ENCODE assay signal across 8 mouse cellular contexts in genomic region chr16:17452373-17452715, GRCm38 (mm10). TPM values are rescaled to one million over a fixed set of nuclear protein-coding genes. Genes with fewer than 3 reads are reported as not detected.
DNase-seq lines count a peak whose midpoint lies in the region; ATAC-seq and TF ChIP-seq lines count a peak whose summit lies in the region.

No protein-coding gene starts in this region.

- DNase-seq in heart, postnatal 10 days = no peak
- peak; percentile 44 for DNase-seq in G1E (ENCODE audit: low spot score)
- DNase-seq in kidney, postnatal 36 days = peak; percentile 38 to 60
- DNase-seq in lung, postnatal 25 days (ENCODE audit: low spot score) = peak; percentile 16
- peak; percentile 46 for DNase-seq in splenic B cell, adult 2 months (ENCODE audit: low read depth, low spot score)

- WGBS in heart, embryonic 13.5 days = under 1% methylated on average over 24 of the region's 24 CpGs
- WGBS in heart, embryonic 16.5 days = under 1% methylated on average over 24 of the region's 24 CpGs

- H3K9me3 ChIP-seq in heart, embryonic 13.5 days = no peaks in the 10 kb centered on the region
- no peaks in the 10 kb centered on the region for H3K9me3 ChIP-seq in G1E (replicated peaks)
- H3K9me3 ChIP-seq in heart, embryonic 16.5 days (replicated peaks; ENCODE audit: control insufficient read depth, low read length) = no peaks in the 10 kb centered on the region

- peaks cover 22% of the 10 kb centered on the region for H3K36me3 ChIP-seq in heart, embryonic 13.5 days
- peaks cover 28% of the 10 kb centered on the region for H3K36me3 ChIP-seq in G1E (replicated peaks)
- H3K36me3 ChIP-seq in heart, embryonic 16.5 days (ENCODE audit: control insufficient read depth, insufficient read depth) = peaks cover 4% of the 10 kb centered on the region; the same call in 1 of the 2 replicates
- 0 out of 2 replicates have a peak, but pooled peaks cover 3% of the 10 kb centered on the region for H3K36me3 ChIP-seq in splenic B cell, adult 2 months (ENCODE audit: control insufficient read depth, insufficient read depth, low read length, poor library complexity, severe bottlenecking)

- peaks cover 36% of the 10 kb centered on the region for H3K4me1 ChIP-seq in heart, embryonic 13.5 days
- H3K4me1 ChIP-seq in G1E (ENCODE audit: insufficient read depth, low read depth, low read length) = peaks cover 35% of the 10 kb centered on the region
- peaks cover 17% of the 10 kb centered on the region for H3K4me1 ChIP-seq in heart, embryonic 16.5 days (ENCODE audit: control insufficient read depth, insufficient read depth, low read length)

- H3K27me3 ChIP-seq in heart, embryonic 13.5 days (replicated peaks) = no peaks in the 10 kb centered on the region
- H3K27me3 ChIP-seq in G1E (ENCODE audit: insufficient read depth, low read length) = no peaks in the 10 kb centered on the region
- H3K27me3 ChIP-seq in heart, embryonic 16.5 days (ENCODE audit: control insufficient read depth, insufficient read depth, low read length) = no peaks in the 10 kb centered on the region
- no peaks in the 10 kb centered on the region; the same call in 1 of the 2 replicates for H3K27me3 ChIP-seq in splenic B cell, adult 2 months (ENCODE audit: control insufficient read depth, insufficient read depth, low read length, poor library complexity, severe bottlenecking)

- H3K4me3 ChIP-seq in heart, embryonic 13.5 days = peak overlapping the region; percentile 94
- peak overlapping the region; percentile 98 for H3K4me3 ChIP-seq in G1E (ENCODE audit: low read depth, low read length)
- peak overlapping the region; percentile 87 for H3K4me3 ChIP-seq in heart, embryonic 16.5 days (ENCODE audit: low read length)

- TF ChIP-seq CTCF in G1E (IDR thresholded peaks at IDR 0.05; ENCODE audit: low read depth, low read length) = no peak

- H3K9ac ChIP-seq in heart, embryonic 13.5 days = peak overlapping the region; percentile 98
- peak overlapping the region; percentile 90 for H3K9ac ChIP-seq in heart, embryonic 16.5 days (ENCODE audit: low read length)

- H3K4me2 ChIP-seq in heart, embryonic 13.5 days = peak overlapping the region; percentile 95
- peak overlapping the region; percentile 92 for H3K4me2 ChIP-seq in heart, embryonic 16.5 days (ENCODE audit: low read depth, low read length)

- peak overlapping the region; percentile 99 for H3K27ac ChIP-seq in heart, embryonic 13.5 days (replicated peaks)
- H3K27ac ChIP-seq in heart, embryonic 16.5 days (ENCODE audit: low read length) = peak overlapping the region; percentile 93

- intact Hi-C loops in heart, postnatal 10 days (cut with DNase I) = loop anchor here (1.0 to 5.0 kb wide), 3 partner anchors 48 to 80 kb away; partner anchors contain the start of genes Snap29 and Thap7

- ATAC-seq in heart, embryonic 13.5 days (ENCODE audit: extremely low read depth, insufficient number of reproducible peaks, low FRiP score, low TSS enrichment) = peak; percentile 38; the same call in 1 of the 2 replicates
- ATAC-seq in G1E (ENCODE audit: extremely low read depth, insufficient number of reproducible peaks, low FRiP score, poor library complexity, severe bottlenecking) = no peak
- ATAC-seq in common myeloid progenitor, adult 5-6 weeks (replicated peaks; ENCODE audit: low read depth, poor library complexity, severe bottlenecking) = peak; percentile 9; the same call in 1 of the 2 replicates
- peak; percentile 34 for ATAC-seq in heart, embryonic 16.5 days (replicated peaks; ENCODE audit: extremely low read depth, insufficient read depth, low FRiP score)

RNA-seq across cellular contexts. Expression of gene Crkl, which starts 0.6 kb away (rescaled TPM):
- 42.8 and 46.0 TPM in 2 replicates for polyA plus RNA-seq in heart, embryonic 13.5 days (2015; fragmentation: Nextera tagmentation; extraction: Ambion mirVana)
- total RNA-seq in heart, postnatal 10 days (2021) = 10 to 100 TPM; 27.9 to 33.8 TPM
- total RNA-seq in G1E (2014; fragmentation: Nextera tagmentation) = 40.3 and 46.9 TPM in 2 replicates
- 20.4 and 22.9 TPM in 2 replicates for total RNA-seq in G1E (2017)
- 22.0 and 22.6 TPM in 2 replicates for polyA plus RNA-seq in G1E (2012)
- 29.0 and 29.2 TPM in 2 replicates for total RNA-seq in common myeloid progenitor, adult 5-6 weeks (2017)
- 43.2 and 52.2 TPM in 2 replicates for polyA plus RNA-seq in heart, embryonic 16.5 days (2015; fragmentation: Nextera tagmentation; extraction: Ambion mirVana)

RNA-seq across cellular contexts. Expression of gene Aifm3, which starts 37.1 kb away (rescaled TPM):
- polyA plus RNA-seq in heart, embryonic 13.5 days (2015; fragmentation: Nextera tagmentation; extraction: Ambion mirVana) = 0.88 and 1.0 TPM in 2 replicates
- under 1 TPM; 0.34 to 0.45 TPM for total RNA-seq in heart, postnatal 10 days (2021)
- not detected in 2 replicates for total RNA-seq in G1E (2014; fragmentation: Nextera tagmentation)
- total RNA-seq in G1E (2017) = 0.05 TPM in 1 of 2 replicates, not detected in the other
- polyA plus RNA-seq in G1E (2012) = not detected in 2 replicates
- total RNA-seq in common myeloid progenitor, adult 5-6 weeks (2017) = not detected in 2 replicates
- polyA plus RNA-seq in heart, embryonic 16.5 days (2015; fragmentation: Nextera tagmentation; extraction: Ambion mirVana) = 1.5 TPM in 2 replicates

RNA-seq across cellular contexts. Expression of gene Pi4ka, which starts 46.2 kb away (rescaled TPM):
- polyA plus RNA-seq in heart, embryonic 13.5 days (2015; fragmentation: Nextera tagmentation; extraction: Ambion mirVana) = 26.7 and 29.0 TPM in 2 replicates
- 10 to 100 TPM; 55.3 to 56.7 TPM for total RNA-seq in heart, postnatal 10 days (2021)
- total RNA-seq in G1E (2014; fragmentation: Nextera tagmentation) (60.7 and 62.9 TPM in 2 replicates), G1E (2017) (46.5 and 59.6 TPM in 2 replicates)
- 18.2 and 21.1 TPM in 2 replicates for polyA plus RNA-seq in G1E (2012)
- total RNA-seq in common myeloid progenitor, adult 5-6 weeks (2017) = 36.2 and 58.9 TPM in 2 replicates
- 30.8 and 31.7 TPM in 2 replicates for polyA plus RNA-seq in heart, embryonic 16.5 days (2015; fragmentation: Nextera tagmentation; extraction: Ambion mirVana)

RNA-seq across cellular contexts. Expression of gene Snap29, which starts 46.6 kb away (rescaled TPM):
- 11.0 and 12.0 TPM in 2 replicates for polyA plus RNA-seq in heart, embryonic 13.5 days (2015; fragmentation: Nextera tagmentation; extraction: Ambion mirVana)
- 10 to 100 TPM; 16.2 to 17.3 TPM for total RNA-seq in heart, postnatal 10 days (2021)
- total RNA-seq in G1E (2014; fragmentation: Nextera tagmentation) (27.9 and 30.8 TPM in 2 replicates), G1E (2017) (42.8 and 45.7 TPM in 2 replicates)
- 5.3 and 6.5 TPM in 2 replicates for polyA plus RNA-seq in G1E (2012)
- 14.9 and 19.2 TPM in 2 replicates for total RNA-seq in common myeloid progenitor, adult 5-6 weeks (2017)
- 11.6 and 12.9 TPM in 2 replicates for polyA plus RNA-seq in heart, embryonic 16.5 days (2015; fragmentation: Nextera tagmentation; extraction: Ambion mirVana)

RNA-seq across cellular contexts. Expression of gene Lztr1, which starts 56.1 kb away (rescaled TPM):
- 49.9 and 55.7 TPM in 2 replicates for polyA plus RNA-seq in heart, embryonic 13.5 days (2015; fragmentation: Nextera tagmentation; extraction: Ambion mirVana)
- 10 to 100 TPM; 38.0 to 41.8 TPM for total RNA-seq in heart, postnatal 10 days (2021)
- total RNA-seq in G1E (2014; fragmentation: Nextera tagmentation) (48.4 and 78.0 TPM in 2 replicates), G1E (2017) (54.7 and 58.5 TPM in 2 replicates)
- polyA plus RNA-seq in G1E (2012) = 35.9 and 42.5 TPM in 2 replicates
- total RNA-seq in common myeloid progenitor, adult 5-6 weeks (2017) = 30.8 and 40.3 TPM in 2 replicates
- polyA plus RNA-seq in heart, embryonic 16.5 days (2015; fragmentation: Nextera tagmentation; extraction: Ambion mirVana) = 51.8 and 59.2 TPM in 2 replicates

Comparison
In these comparisons a context has a peak if more than half of its experiments do, and no peak if none do; other contexts are left out.
1. DNase-seq: peak in G1E (single experiment), kidney, postnatal 36 days (2 of 2), lung, postnatal 25 days (single experiment) and splenic B cell, adult 2 months (single experiment); none in heart, postnatal 10 days (0 of 2).
2. Peak in every context shown above with its lines, with median percentiles within 50 percentile points of each other: H3K4me3 ChIP-seq.